Mouse (Mus musculus): ENCODE measurements around the gene Loxl4. TPM values are rescaled to one million over a fixed set of nuclear protein-coding genes. Genes with fewer than 3 reads are reported as not detected.

The Loxl4 gene
- polyA plus RNA-seq, 1 experiment from 2014 or later: 0.11 TPM

DNA sequence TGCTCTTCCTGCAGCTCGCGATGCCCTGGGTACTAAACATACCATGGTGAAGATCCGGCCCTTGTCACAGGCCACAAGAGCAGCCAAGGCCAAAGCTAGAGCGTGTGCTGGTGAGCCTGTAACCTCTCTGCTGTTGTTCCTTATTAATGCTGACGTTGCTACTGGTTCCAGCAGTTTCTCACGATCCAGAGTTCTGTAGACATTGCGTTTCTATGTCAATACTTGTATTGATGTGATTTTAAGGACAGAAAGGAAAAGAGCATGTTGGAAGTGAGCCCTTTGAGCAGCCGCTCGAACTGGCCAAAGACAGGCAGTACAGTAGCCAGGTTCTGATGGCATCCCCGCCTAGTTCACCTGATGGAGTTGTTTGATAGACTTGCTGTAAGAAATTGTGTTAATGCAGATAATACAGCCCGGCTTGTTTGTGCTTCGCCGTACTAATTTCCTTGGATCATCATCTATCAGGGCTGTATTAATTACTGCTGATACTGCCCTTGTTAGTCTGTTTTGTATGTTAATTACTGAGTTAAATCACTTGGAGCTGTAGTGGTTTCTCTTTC is 29.7 kb downstream of the Loxl4 start:
- H3K36me3 ChIP-seq: peaks cover 16% of the 10 kb centered on the region; the same call in 1 of the 2 replicates
- no peak for ATAC-seq
- no peaks in the 10 kb centered on the region for H3K27me3 ChIP-seq
- 0 out of 2 replicates have a peak, but pooled peaks cover 2% of the 10 kb centered on the region for H3K4me1 ChIP-seq (replicated peaks)
- H3K4me3 ChIP-seq (replicated peaks): no peak overlapping the region
- H3K9me3 ChIP-seq: no peaks in the 10 kb centered on the region
- H3K4me2 ChIP-seq (replicated peaks): no peak overlapping the region
- H3K9ac ChIP-seq (replicated peaks): no peak overlapping the region
- 95% methylated on average over 13 of the region's 13 CpGs for WGBS
- H3K27ac ChIP-seq: no peak overlapping the region

GRCm38 (mm10) chr19:42580701-42581100 is 31.9 kb downstream of the Loxl4 start:
- ATAC-seq: no peak
- H3K4me2 ChIP-seq (replicated peaks): no peak overlapping the region
- 55% methylated on average over 4 of the region's 4 CpGs for WGBS

DNA sequence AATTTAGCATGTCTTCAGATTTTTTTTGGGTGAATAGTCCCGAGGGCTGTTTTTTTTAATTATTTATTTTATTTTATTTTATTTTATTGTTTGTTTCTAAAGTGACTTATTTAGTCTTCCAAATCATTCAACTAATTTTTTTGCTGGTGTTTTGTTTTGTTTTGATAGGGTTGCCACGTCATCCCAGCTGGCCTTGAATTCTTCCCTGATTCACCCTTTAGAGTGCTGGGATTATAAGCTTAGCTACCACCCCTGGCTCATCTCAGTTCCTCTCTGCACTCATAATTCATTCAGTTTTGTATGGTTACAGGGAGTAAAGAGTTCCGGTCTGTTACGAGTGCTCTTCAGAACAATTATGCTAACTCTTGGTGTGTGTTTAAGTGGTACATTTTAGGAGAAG is 34.0 kb downstream of the Loxl4 start:
- Histone ChIP-seq H3K4me2 (replicated peaks) (no peak overlapping the region), H3K27me3 (no peaks in the 10 kb centered on the region), H3K27ac (no peak overlapping the region), H3K9me3 (no peaks in the 10 kb centered on the region), H3K9ac (replicated peaks) (no peak overlapping the region), H3K36me3 (peaks cover 11% of the 10 kb centered on the region; the same call in 1 of the 2 replicates), H3K4me3 (replicated peaks) (no peak overlapping the region), H3K4me1 (replicated peaks) (0 out of 2 replicates have a peak, but pooled peaks cover 2% of the 10 kb centered on the region)
- ATAC-seq: no peak
- WGBS: 76% methylated on average over 4 of the region's 4 CpGs

More at GRCm38 (mm10) chr19:42580701-42581100, 31.9 kb downstream of the Loxl4 start:
- Histone ChIP-seq H3K9ac (replicated peaks) (no peak overlapping the region), H3K4me3 (replicated peaks) (no peak overlapping the region), H3K36me3 (peaks cover 16% of the 10 kb centered on the region; the same call in 1 of the 2 replicates), H3K27me3 (no peaks in the 10 kb centered on the region), H3K9me3 (no peaks in the 10 kb centered on the region), H3K27ac (no peak overlapping the region), H3K4me1 (replicated peaks) (0 out of 2 replicates have a peak, but pooled peaks cover 2% of the 10 kb centered on the region)

DNA sequence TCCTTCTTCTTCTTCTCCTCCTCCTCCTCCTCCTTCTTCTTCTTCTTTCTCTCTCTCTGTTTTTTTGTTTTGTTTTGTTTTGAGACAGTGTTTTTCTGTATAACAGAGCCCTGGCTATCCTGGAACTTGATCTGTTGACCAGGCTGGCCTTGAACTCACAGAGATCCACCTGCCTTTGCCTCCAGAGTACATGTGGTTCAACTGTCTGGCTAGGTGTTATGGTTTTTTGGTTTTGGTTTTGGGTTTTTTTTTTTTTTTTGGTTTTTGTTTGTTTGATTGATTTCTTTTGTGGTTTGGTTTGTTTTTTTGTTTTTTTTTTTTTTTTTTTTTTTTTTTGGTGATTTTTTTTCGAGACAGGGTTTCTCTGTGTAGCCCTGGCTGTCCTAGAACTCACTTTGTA is 35.8 kb downstream of the Loxl4 start:
- no CpG with 5 or more reads among the region's 1 CpGs for WGBS
- ATAC-seq: no peak
- Histone ChIP-seq H3K36me3 (no peaks in the 10 kb centered on the region), H3K9ac (replicated peaks) (no peak overlapping the region), H3K27me3 (no peaks in the 10 kb centered on the region), H3K27ac (no peak overlapping the region), H3K4me1 (replicated peaks) (0 out of 2 replicates have a peak, but pooled peaks cover 5% of the 10 kb centered on the region), H3K4me2 (replicated peaks) (no peak overlapping the region), H3K9me3 (no peaks in the 10 kb centered on the region), H3K4me3 (replicated peaks) (no peak overlapping the region)

DNA sequence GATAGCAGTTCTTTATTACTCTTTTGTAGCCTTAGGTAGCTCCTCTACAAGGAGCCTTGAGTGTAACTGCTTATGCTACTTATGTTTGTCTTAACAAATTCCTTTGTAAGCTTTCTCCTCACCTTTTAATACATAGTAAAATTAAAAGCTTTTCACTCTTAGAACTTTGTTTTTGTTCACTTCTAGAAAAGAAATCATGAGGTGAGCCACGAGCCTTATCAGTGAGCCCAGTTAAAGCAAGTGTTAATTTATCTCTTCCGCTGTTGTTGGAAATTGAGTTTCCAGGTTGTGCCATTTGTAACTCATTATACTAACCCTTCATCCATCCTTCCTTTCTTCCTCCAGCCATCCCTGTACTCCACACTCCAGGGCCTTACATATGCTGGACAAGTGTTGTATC is 37.3 kb downstream of the Loxl4 start:
- Histone ChIP-seq H3K9ac (replicated peaks) (no peak overlapping the region), H3K4me1 (replicated peaks) (peaks cover 15% of the 10 kb centered on the region), H3K36me3 (no peaks in the 10 kb centered on the region), H3K4me3 (replicated peaks) (no peak overlapping the region), H3K4me2 (replicated peaks) (no peak overlapping the region), H3K9me3 (no peaks in the 10 kb centered on the region), H3K27me3 (no peaks in the 10 kb centered on the region), H3K27ac (no peak overlapping the region)
- 99% methylated on average over 2 of the region's 2 CpGs for WGBS
- ATAC-seq: no peak

DNA sequence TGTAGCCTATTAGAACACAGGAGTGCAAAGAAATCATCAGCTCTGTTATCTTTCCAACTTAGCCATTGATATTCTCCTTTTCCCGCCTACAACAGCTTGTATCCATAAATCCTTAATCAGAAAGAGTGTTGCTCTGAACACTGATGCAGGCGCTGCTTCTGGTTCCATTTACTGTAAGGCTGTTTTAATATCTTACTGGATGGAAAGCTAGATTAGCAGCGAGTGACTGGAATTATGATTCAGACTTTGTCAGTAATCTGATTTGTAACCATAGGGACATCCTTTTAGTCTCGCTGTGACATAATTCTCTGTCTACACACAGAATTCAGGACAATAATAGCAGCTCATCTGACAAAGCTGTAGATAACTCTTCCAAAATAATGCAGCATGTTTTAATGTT is 41.3 kb downstream of the Loxl4 start:
- Histone ChIP-seq H3K4me1 (replicated peaks) (peaks cover 18% of the 10 kb centered on the region), H3K9me3 (no peaks in the 10 kb centered on the region), H3K4me2 (replicated peaks) (no peak overlapping the region), H3K27ac (peak overlapping the region; percentile 60), H3K9ac (replicated peaks) (no peak overlapping the region), H3K27me3 (no peaks in the 10 kb centered on the region), H3K36me3 (no peaks in the 10 kb centered on the region), H3K4me3 (replicated peaks) (no peak overlapping the region)
- WGBS: 37% methylated on average over 4 of the region's 4 CpGs
- ATAC-seq: peak; percentile 17; the same call in 1 of the 2 replicates

DNA sequence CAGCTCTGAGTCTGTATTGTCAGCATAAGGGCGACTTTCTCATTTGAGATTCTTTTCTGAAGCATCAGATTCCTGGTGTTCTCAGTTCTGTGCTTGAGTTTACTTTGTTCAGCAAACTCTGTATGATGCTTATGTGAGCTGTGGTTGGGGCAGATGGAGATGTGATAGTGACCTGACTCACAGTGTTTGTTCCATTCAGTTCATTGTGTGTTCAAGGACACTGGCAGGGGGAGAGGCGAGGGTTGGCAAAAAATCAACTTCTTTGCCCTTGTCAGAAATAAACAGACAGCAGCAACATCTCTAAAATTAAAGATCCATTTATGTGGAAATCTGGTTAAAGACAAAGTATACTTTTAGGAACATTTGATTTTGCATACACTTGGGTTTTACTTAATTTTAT is 43.5 kb downstream of the Loxl4 start:
- H3K9ac ChIP-seq (replicated peaks): no peak overlapping the region
- no peaks in the 10 kb centered on the region for H3K27me3 ChIP-seq
- H3K4me3 ChIP-seq (replicated peaks): no peak overlapping the region
- peaks cover 18% of the 10 kb centered on the region for H3K4me1 ChIP-seq (replicated peaks)
- H3K9me3 ChIP-seq: no peaks in the 10 kb centered on the region
- H3K36me3 ChIP-seq: no peaks in the 10 kb centered on the region
- 74% methylated on average over 2 of the region's 2 CpGs for WGBS
- no peak overlapping the region for H3K27ac ChIP-seq
- H3K4me2 ChIP-seq (replicated peaks): no peak overlapping the region
- ATAC-seq: no peak

GRCm38 (mm10) chr19:42567020-42567419 is 45.6 kb downstream of the Loxl4 start:
- no peaks in the 10 kb centered on the region for H3K27me3 ChIP-seq
- no peak overlapping the region for H3K4me2 ChIP-seq (replicated peaks)
- peaks cover 15% of the 10 kb centered on the region for H3K4me1 ChIP-seq (replicated peaks)
- no peak overlapping the region for H3K9ac ChIP-seq (replicated peaks)
- H3K36me3 ChIP-seq: peaks cover 9% of the 10 kb centered on the region
- no peaks in the 10 kb centered on the region for H3K9me3 ChIP-seq
- no peak overlapping the region for H3K27ac ChIP-seq
- H3K4me3 ChIP-seq (replicated peaks): no peak overlapping the region
- ATAC-seq: no peak

DNA sequence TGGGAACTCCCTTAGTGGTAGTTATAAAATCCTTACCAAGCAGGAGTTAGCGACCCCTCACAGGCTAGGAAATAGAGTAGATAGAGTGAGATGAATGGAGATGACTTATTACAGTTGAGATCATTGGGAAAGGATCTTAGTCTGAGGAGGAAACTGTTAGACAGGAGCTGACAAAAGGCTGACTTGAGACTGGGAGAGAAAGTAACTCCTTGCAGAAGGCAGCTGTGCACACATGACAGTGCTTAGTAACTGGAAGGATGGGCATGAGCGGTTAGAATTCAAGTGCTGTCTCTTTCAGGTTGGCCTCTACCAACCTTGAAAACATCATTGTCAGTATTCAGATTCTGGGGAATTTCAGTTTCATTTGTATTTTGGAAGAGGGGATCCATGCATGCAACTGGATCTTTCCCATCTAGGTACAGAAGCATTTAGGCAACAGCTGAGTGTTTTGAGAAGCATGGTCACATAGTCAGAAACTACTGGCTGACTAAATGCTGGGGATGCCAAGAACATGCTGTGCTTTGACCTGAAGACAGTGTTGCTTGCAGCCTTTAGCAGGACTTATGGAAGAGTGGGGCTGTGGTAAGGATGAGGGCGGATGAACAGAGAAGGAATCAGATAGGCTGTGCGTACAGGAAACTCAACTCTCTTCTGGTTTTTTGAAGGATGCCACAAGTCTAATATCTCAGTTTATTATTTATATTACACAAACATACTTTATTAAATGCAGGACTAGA is 46.2 kb downstream of the Loxl4 start:
- H3K27ac ChIP-seq: no peak overlapping the region
- no peaks in the 10 kb centered on the region for H3K9me3 ChIP-seq
- H3K4me2 ChIP-seq (replicated peaks): no peak overlapping the region
- peaks cover 15% of the 10 kb centered on the region for H3K4me1 ChIP-seq (replicated peaks)
- ATAC-seq: no peak
- peaks cover 9% of the 10 kb centered on the region for H3K36me3 ChIP-seq
- 99% methylated on average over 4 of the region's 4 CpGs for WGBS
- no peaks in the 10 kb centered on the region for H3K27me3 ChIP-seq
- no peak overlapping the region for H3K9ac ChIP-seq (replicated peaks)
- no peak overlapping the region for H3K4me3 ChIP-seq (replicated peaks)

DNA sequence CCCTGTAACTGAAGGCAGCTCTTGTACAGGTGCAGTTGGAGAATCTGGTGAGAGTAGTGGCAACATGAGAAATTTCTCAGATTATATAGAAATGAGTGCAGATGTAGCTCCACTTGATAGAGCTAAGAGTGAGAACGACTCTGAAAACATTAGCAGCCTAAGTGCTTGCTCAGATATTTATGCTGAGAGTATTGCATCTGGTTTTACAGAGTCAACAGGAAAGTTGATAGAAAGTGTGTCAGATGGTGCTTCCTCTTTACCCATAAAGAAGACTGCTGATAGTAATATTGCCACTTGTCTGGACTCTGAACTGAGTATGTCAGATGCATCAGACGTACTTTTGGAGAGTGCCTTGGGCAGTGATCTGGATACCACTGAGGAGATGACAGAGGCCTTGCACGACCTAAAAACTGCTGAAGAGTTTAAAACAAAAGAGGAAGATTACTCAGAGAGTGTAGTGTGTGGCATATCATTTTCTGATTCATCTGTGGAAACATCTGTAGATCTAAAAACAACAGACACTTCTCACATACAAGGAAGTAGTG is 48.8 kb downstream of the Loxl4 start:
- Histone ChIP-seq H3K9ac (replicated peaks) (no peak overlapping the region), H3K4me1 (replicated peaks) (no peaks in the 10 kb centered on the region), H3K36me3 (peaks cover 9% of the 10 kb centered on the region), H3K9me3 (no peaks in the 10 kb centered on the region), H3K4me3 (replicated peaks) (no peak overlapping the region), H3K27me3 (no peaks in the 10 kb centered on the region), H3K27ac (no peak overlapping the region), H3K4me2 (replicated peaks) (no peak overlapping the region)
- ATAC-seq: no peak
- WGBS: 91% methylated on average over 3 of the region's 3 CpGs

GRCm38 (mm10) chr19:42562981-42563380 is 49.6 kb downstream of the Loxl4 start:
- peaks cover 9% of the 10 kb centered on the region for H3K36me3 ChIP-seq
- H3K4me3 ChIP-seq (replicated peaks): no peak overlapping the region
- no peak overlapping the region for H3K4me2 ChIP-seq (replicated peaks)
- H3K9me3 ChIP-seq: no peaks in the 10 kb centered on the region
- no peak overlapping the region for H3K9ac ChIP-seq (replicated peaks)
- no peaks in the 10 kb centered on the region for H3K4me1 ChIP-seq (replicated peaks)
- WGBS: 100% methylated on average over 3 of the region's 3 CpGs
- H3K27ac ChIP-seq: no peak overlapping the region
- no peak for ATAC-seq
- H3K27me3 ChIP-seq: no peaks in the 10 kb centered on the region

GRCm38 (mm10) chr19:42561991-42562390 is 50.6 kb downstream of the Loxl4 start:
- Histone ChIP-seq H3K4me2 (replicated peaks) (no peak overlapping the region), H3K4me3 (replicated peaks) (no peak overlapping the region), H3K9me3 (no peaks in the 10 kb centered on the region), H3K9ac (replicated peaks) (no peak overlapping the region), H3K27me3 (no peaks in the 10 kb centered on the region), H3K4me1 (replicated peaks) (no peaks in the 10 kb centered on the region), H3K27ac (no peak overlapping the region), H3K36me3 (peaks cover 9% of the 10 kb centered on the region)
- ATAC-seq: no peak
- WGBS: 94% methylated on average over 1 of the region's 1 CpGs
